Mouse (Mus musculus) NIH3T3 (cell line): ENCODE measurements at regions not wholly inside any gene's neighbourhood (a gene's known extent, or its start where the extent isn't known, plus 50 kb on each side); places are given as distances from the start of the nearest gene placed in this dataset.

Source experiments
- DNase-seq: peaks from one replicate; pipeline ENCODE4 v3.0.0-alpha.2; 2012; ENCODE audit warnings: low read depth

DNA sequence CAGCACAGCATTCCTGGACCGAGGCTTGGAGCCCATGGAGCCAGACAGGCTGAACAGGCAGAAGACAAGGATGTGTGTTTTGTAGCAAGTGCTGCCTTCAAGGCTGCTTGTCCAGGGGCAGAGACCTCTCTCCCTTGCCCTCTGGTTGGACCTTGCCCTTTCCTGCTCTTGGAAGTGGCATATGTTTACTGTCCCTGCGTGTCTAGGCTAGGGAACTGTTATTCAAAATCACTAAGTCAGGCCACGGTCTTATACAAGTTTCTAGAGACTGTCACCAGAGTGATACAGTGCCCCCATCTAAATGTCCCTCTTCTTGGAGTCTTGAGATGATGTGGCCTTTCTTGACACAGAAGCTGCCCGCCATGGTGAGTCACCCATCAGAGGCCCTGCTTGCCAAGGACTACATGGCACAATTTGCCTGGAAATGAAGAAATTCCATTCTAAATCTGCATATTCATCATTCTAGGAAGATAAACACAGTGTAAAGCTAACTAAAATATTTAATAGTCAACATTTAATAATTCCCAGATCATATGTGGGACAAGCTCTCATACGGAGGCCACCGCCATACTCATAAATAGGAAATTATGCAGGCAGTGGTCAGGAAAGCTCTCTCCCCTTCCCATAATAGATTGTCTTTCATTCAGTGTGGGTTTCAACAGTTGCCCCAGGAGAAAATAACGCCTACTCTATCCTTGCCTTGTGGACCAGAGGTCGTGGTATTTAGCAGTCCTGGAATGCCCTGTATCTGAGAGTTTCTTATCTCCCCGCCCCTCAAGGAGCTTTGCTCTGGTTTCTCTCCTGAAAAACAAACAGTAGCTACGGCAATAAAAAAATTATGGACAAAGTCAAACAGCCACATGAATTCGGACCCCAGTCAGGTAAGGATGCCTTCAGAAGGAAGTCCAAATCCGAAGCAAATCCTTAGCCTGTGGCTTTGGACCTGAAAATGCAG is 50.9 kb upstream of the Lmo4 start:
- no peak for DNase-seq
